Mouse (Mus musculus) kidney, adult 2 months (tissue): Measurements from ENCODE around the gene Gm17361. TPM values are rescaled to one million over a fixed set of nuclear protein-coding genes. Genes with fewer than 3 reads are reported as not detected.
"Not testable (repeated sequence)": the region's sequence is repeated elsewhere in the genome, so short reads cannot be mapped to it uniquely, and the experiment has no call there.

Experiments used
- DNase-seq: peaks from one replicate; pipeline ENCODE4 v3.0.0; 2021
- H3K27ac ChIP-seq: fragments of 200-500 bp; 2 replicates; pipeline ENCODE4 v1.5.1; 2012; ENCODE audit warnings: low read depth, low read length, control low read depth, inconsistent platforms; ENCODE audit not compliant: insufficient read depth
- H3K27me3 ChIP-seq: fragments of 200-500 bp; replicated peaks from 2 replicates; pipeline ENCODE4 v1.6.1; 2012; ENCODE audit warnings: mild to moderate bottlenecking, moderate library complexity, low read length, inconsistent platforms; ENCODE audit not compliant: control insufficient read depth, insufficient read depth
- H3K36me3 ChIP-seq: fragments of 200-500 bp; 2 replicates; pipeline ENCODE4 v1.6.1; 2012; ENCODE audit warnings: mild to moderate bottlenecking, moderate library complexity, low read length, inconsistent platforms; ENCODE audit not compliant: control insufficient read depth, insufficient read depth
- H3K4me1 ChIP-seq: fragments of 200-500 bp; 2 replicates; pipeline ENCODE4 v1.6.1; 2011; ENCODE audit warnings: low read length; ENCODE audit not compliant: control insufficient read depth, insufficient read depth
- H3K4me3 ChIP-seq: fragments of 200-500 bp; 2 replicates; pipeline ENCODE4 v1.5.1; 2011; ENCODE audit warnings: mild to moderate bottlenecking, low read depth, low read length, control low read depth; ENCODE audit not compliant: insufficient read depth
- WGBS: fragments of 180-500 bp; shearing (Covaris S2); methylation state at CpG from one replicate; pipeline ENCODE4 v1.1.7; 2018; 5-methylcytosine and 5-hydroxymethylcytosine counted together
- polyA plus RNA-seq: library from polyadenylated mRNA; depleted of rRNA; stranded (reverse); fragments of >200 nt; gene quantifications from 2 replicates; pipeline ENCODE4 v1.2.3, GENCODE M21; 2012; rRNA removed

Gene Gm17361
- not detected in 2 replicates for polyA plus RNA-seq

DNA sequence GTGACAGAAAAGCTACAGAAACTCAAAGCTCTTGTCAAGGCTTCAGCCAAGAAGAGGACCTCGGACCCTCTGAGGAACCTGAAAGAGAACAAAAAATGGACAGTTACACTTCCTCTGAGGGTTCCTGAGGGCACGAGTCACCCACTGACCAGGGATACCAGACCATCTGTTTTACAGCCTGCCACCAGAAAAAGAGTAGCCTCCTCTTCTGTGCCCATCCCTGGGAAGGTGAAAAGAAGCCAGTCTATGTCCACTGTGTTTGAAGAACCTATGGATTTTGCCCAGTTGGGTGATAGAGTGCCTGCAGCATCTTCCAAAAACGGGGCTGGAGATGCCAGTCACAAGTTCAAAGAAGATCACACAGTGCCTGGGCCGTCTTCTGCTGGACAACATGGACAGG, at the start of gene Gm17361:
Gene Gm17361 (plus strand): TSS at position 301 of the 400 bp plus-strand sequence.
- not testable (repeated sequence) for H3K27ac ChIP-seq, H3K27me3 ChIP-seq, DNase-seq, H3K4me1 ChIP-seq, H3K4me3 ChIP-seq, H3K36me3 ChIP-seq
- WGBS, result no CpG with 5 or more reads among the region's 4 CpGs
